Mouse (Mus musculus): Measurements from ENCODE around the gene Psg16. TPM values are rescaled to one million over a fixed set of nuclear protein-coding genes. Genes with fewer than 3 reads are reported as not detected.

The Psg16 gene
- total and polyA plus RNA-seq, 3 experiments: 0.10 to 0.16 TPM; not detected in 1

- no peaks in the 10 kb centered on the region for H3K4me1 ChIP-seq (ENCODE audit: control insufficient read depth, insufficient read depth, low read length)
- DNase-seq: no peak
- TF ChIP-seq EP300 (IDR thresholded peaks at IDR 0.05; ENCODE audit: insufficient read depth, low read depth, low read length) (no peak), POLR2A (IDR thresholded peaks at IDR 0.05; ENCODE audit: insufficient read depth, low read depth, low read length) (no peak), CTCF (IDR thresholded peaks at IDR 0.05) (no peak)
- no peaks in the 10 kb centered on the region for H3K27me3 ChIP-seq (ENCODE audit: control insufficient read depth, insufficient read depth, low read length)
- intact Hi-C loops (cut with DNase I): no loop called here
- H3K9ac ChIP-seq (ENCODE audit: low read depth, low read length): no peak overlapping the region
- H3K36me3 ChIP-seq (ENCODE audit: control insufficient read depth, insufficient read depth, low read length): no peaks in the 10 kb centered on the region
- no peaks in the 10 kb centered on the region for H3K79me2 ChIP-seq (replicated peaks; ENCODE audit: control insufficient read depth, insufficient read depth, low read length)
- WGBS: 41% methylated on average over 7 of the region's 7 CpGs
- H3K27ac ChIP-seq: no peak overlapping the region
- H3K4me3 ChIP-seq: no peak overlapping the region
Measured at GRCm38 (mm10) chr7:17159011-17159410, 85.2 kb downstream of the Psg16 start.

DNA sequence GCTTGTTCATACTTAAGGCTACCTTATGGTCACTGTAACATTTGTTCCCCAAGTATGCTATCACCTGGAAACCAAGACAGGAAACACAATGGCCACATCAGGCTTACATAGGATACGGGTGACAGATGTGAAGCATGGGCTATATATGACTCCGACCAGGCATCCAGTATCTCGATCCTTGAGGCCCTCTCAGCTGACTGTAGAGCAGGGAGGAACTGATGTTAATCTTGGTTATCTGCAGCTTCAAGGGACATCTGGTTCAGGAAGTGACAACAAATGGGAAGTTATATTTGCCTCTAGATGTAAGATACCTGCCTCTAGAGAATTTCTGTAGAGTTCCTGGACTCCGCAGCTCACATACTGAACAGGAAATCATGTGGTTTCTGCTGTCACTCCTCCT lies 98.0 kb downstream of the Psg16 start:
- no peak overlapping the region for H3K9ac ChIP-seq (ENCODE audit: low read depth, low read length)
- no peak for DNase-seq
- no peak overlapping the region for H3K27ac ChIP-seq
- no peaks in the 10 kb centered on the region for H3K36me3 ChIP-seq (ENCODE audit: control insufficient read depth, insufficient read depth, low read length)
- H3K79me2 ChIP-seq (replicated peaks; ENCODE audit: control insufficient read depth, insufficient read depth, low read length): no peaks in the 10 kb centered on the region
- TF ChIP-seq EP300 (IDR thresholded peaks at IDR 0.05; ENCODE audit: insufficient read depth, low read depth, low read length) (no peak), CTCF (IDR thresholded peaks at IDR 0.05) (no peak), POLR2A (IDR thresholded peaks at IDR 0.05; ENCODE audit: insufficient read depth, low read depth, low read length) (no peak)
- H3K27me3 ChIP-seq (ENCODE audit: control insufficient read depth, insufficient read depth, low read length): no peaks in the 10 kb centered on the region
- intact Hi-C loops (cut with DNase I): no loop called here
- H3K4me1 ChIP-seq (ENCODE audit: control insufficient read depth, insufficient read depth, low read length): no peaks in the 10 kb centered on the region
- no peak overlapping the region for H3K4me3 ChIP-seq
- 64% methylated on average over 4 of the region's 4 CpGs for WGBS

Other genes with a start within 250 kb of the Psg16 start
- gene Prkd2, start 231.1 kb upstream of the Psg16 start, total RNA-seq (2021): 10 to 100 TPM; 15.3 to 19.9 TPM
- 24.5 and 26.2 TPM in 2 replicates for gene Prkd2, start 231.1 kb upstream of the Psg16 start, polyA plus RNA-seq (2012; rRNA removed)
- 10 to 100 TPM in 1 of 2 experiments, 1 to 10 TPM in 1; 8.6 to 12.1 TPM for gene Dact3, start 198.7 kb upstream of the Psg16 start, total RNA-seq (2021)
- 19.6 and 20.0 TPM in 2 replicates for gene Dact3, start 198.7 kb upstream of the Psg16 start, polyA plus RNA-seq (2012; rRNA removed)
- 1 to 10 TPM in 1 of 2 experiments, under 1 TPM in 1; 0.47 to 1.6 TPM for gene Gng8, start 182.3 kb upstream of the Psg16 start, total RNA-seq (2021)
- gene Gng8, start 182.3 kb upstream of the Psg16 start, polyA plus RNA-seq (2012; rRNA removed): 7.4 and 13.1 TPM in 2 replicates
- gene Ptgir, start 167.6 kb upstream of the Psg16 start, total RNA-seq (2021): 1 to 10 TPM; 1.9 to 2.9 TPM
- 5.2 and 7.4 TPM in 2 replicates for gene Ptgir, start 167.6 kb upstream of the Psg16 start, polyA plus RNA-seq (2012; rRNA removed)
- 100 to 1,000 TPM; 168 to 175 TPM for gene Calm3, start 149.9 kb upstream of the Psg16 start, total RNA-seq (2021)
- 163 and 206 TPM in 2 replicates for gene Calm3, start 149.9 kb upstream of the Psg16 start, polyA plus RNA-seq (2012; rRNA removed)
- gene Pnmal2, start 129.4 kb upstream of the Psg16 start, total RNA-seq (2021): 1 to 10 TPM; 3.8 to 4.1 TPM
- 3.5 and 4.4 TPM in 2 replicates for gene Pnmal2, start 129.4 kb upstream of the Psg16 start, polyA plus RNA-seq (2012; rRNA removed)
- gene Pnmal1, start 114.4 kb upstream of the Psg16 start, total RNA-seq (2021): under 1 TPM in 1 of 2 experiments, not detected in 1; 0.11 TPM
- gene Pnmal1, start 114.4 kb upstream of the Psg16 start, polyA plus RNA-seq (2012; rRNA removed): 0.06 TPM in 2 replicates
- gene Gm42372, start 91.0 kb upstream of the Psg16 start, total RNA-seq (2021): not detected
- 0.03 TPM in 1 of 2 replicates, not detected in the other for gene Gm42372, start 91.0 kb upstream of the Psg16 start, polyA plus RNA-seq (2012; rRNA removed)
- 1 to 10 TPM; 4.0 to 4.4 TPM for gene Ccdc8, start 81.3 kb upstream of the Psg16 start, total RNA-seq (2021)
- gene Ccdc8, start 81.3 kb upstream of the Psg16 start, polyA plus RNA-seq (2012; rRNA removed): 2.7 and 4.2 TPM in 2 replicates
- 100 to 1,000 TPM in 1 of 2 experiments, 10 to 100 TPM in 1; 89.0 to 104 TPM for gene Ppp5c, start 46.1 kb upstream of the Psg16 start, total RNA-seq (2021)
- gene Ppp5c, start 46.1 kb upstream of the Psg16 start, polyA plus RNA-seq (2012; rRNA removed): 157 and 163 TPM in 2 replicates
- 1 to 10 TPM; 1.9 to 3.0 TPM for gene Hif3a, start 11.6 kb upstream of the Psg16 start, total RNA-seq (2021)
- 1.6 and 2.5 TPM in 2 replicates for gene Hif3a, start 11.6 kb upstream of the Psg16 start, polyA plus RNA-seq (2012; rRNA removed)
- gene Ceacam3, start 76.2 kb downstream of the Psg16 start, total RNA-seq (2021): not detected
- gene Ceacam3, start 76.2 kb downstream of the Psg16 start, polyA plus RNA-seq (2012; rRNA removed): not detected in 2 replicates
- not detected for gene Psg29, start 129.4 kb downstream of the Psg16 start, total RNA-seq (2021)
- not detected in 2 replicates for gene Psg29, start 129.4 kb downstream of the Psg16 start, polyA plus RNA-seq (2012; rRNA removed)